Mouse (Mus musculus) forelimb bud, embryonic 11.5 days (tissue): ENCODE data around the gene Slc15a1.
"Not testable (repeated sequence)": the region's sequence is repeated elsewhere in the genome, so short reads cannot be mapped to it uniquely, and the experiment has no call there.

Source experiments
- DNase-seq: peaks from one replicate; pipeline ENCODE4 v3.0.0-alpha.2; 2012; ENCODE audit warnings: low read depth, low spot score

Slc15a1 gene

GRCm38 (mm10) chr14:121451424-121452029, 53.5 kb downstream of the Slc15a1 start:
- no peak for DNase-seq

GRCm38 (mm10) chr14:121450504-121451423, 54.3 kb downstream of the Slc15a1 start:
- DNase-seq: peak; percentile 68

GRCm38 (mm10) chr14:121446951-121447350, 58.1 kb downstream of the Slc15a1 start:
- DNase-seq: peak; percentile 72

- DNase-seq: peak; percentile 68
Measured at GRCm38 (mm10) chr14:121445194-121445593, 59.9 kb downstream of the Slc15a1 start.

- DNase-seq: no peak
Measured at GRCm38 (mm10) chr14:121440807-121441206, 64.2 kb downstream of the Slc15a1 start.

- DNase-seq: no peak
Measured at GRCm38 (mm10) chr14:121437026-121437425, 68.0 kb downstream of the Slc15a1 start.

GRCm38 (mm10) chr14:121436455-121436854, 68.6 kb downstream of the Slc15a1 start:
- DNase-seq: no peak

- DNase-seq: no peak
Measured at GRCm38 (mm10) chr14:121435794-121436193, 69.3 kb downstream of the Slc15a1 start.

GRCm38 (mm10) chr14:121431261-121431660, 73.8 kb downstream of the Slc15a1 start:
- DNase-seq: no peak

GRCm38 (mm10) chr14:121429854-121430535, 75.1 kb downstream of the Slc15a1 start:
- DNase-seq: no peak

GRCm38 (mm10) chr14:121428148-121428547, 76.9 kb downstream of the Slc15a1 start:
- no peak for DNase-seq

GRCm38 (mm10) chr14:121426743-121427142, 78.3 kb downstream of the Slc15a1 start:
- DNase-seq: no peak

- DNase-seq: no peak
Measured at GRCm38 (mm10) chr14:121425004-121425793, 79.9 kb downstream of the Slc15a1 start.

- DNase-seq: no peak
Measured at GRCm38 (mm10) chr14:121423341-121423751, 81.7 kb downstream of the Slc15a1 start.

- DNase-seq: no peak
Measured at GRCm38 (mm10) chr14:121422664-121423340, 82.2 kb downstream of the Slc15a1 start.

GRCm38 (mm10) chr14:121422000-121422399, 83.1 kb downstream of the Slc15a1 start:
- DNase-seq: no peak

GRCm38 (mm10) chr14:121417594-121417993, 87.5 kb downstream of the Slc15a1 start:
- no peak for DNase-seq

- DNase-seq: no peak
Measured at GRCm38 (mm10) chr14:121416626-121417319, 88.3 kb downstream of the Slc15a1 start.

- no peak for DNase-seq
Measured at GRCm38 (mm10) chr14:121414635-121415241, 90.3 kb downstream of the Slc15a1 start.

GRCm38 (mm10) chr14:121413726-121414125, 91.3 kb downstream of the Slc15a1 start:
- DNase-seq: not testable (repeated sequence)
